Mouse (Mus musculus) Patski (cell line): ENCODE measurements around the gene Dnah6. TPM values are rescaled to one million over a fixed set of nuclear protein-coding genes. Genes with fewer than 3 reads are reported as not detected.

Experiments
- ATAC-seq: fragments of 100-300 bp; one replicate; pipeline ENCODE4 v1.8.0; 2021
- CTCF ChIA-PET: fragments of 350-600 bp; sonication (Branson Sonifier 250); formaldehyde crosslinking; loops from one replicate; lab custom pipeline; 2022; ENCODE audit warnings: inconsistent platforms; lab: Charles Lee
- POLR2A ChIA-PET: fragments of 350-600 bp; sonication (Branson Sonifier 250); formaldehyde crosslinking; loops from one replicate; lab custom pipeline; 2022; ENCODE audit warnings: antibody characterized with exemption, inconsistent platforms; lab: Charles Lee
- DNase-seq: peaks from one replicate; pipeline ENCODE4 v3.0.0-alpha.2; 2011; ENCODE audit warnings: low read depth, low spot score
- H3K27me3 ChIP-seq: fragments of 371-371 bp; one replicate; pipeline ENCODE4 v1.5.1; 2021
- CTCF ChIP-seq: fragments of 100-300 bp; IDR thresholded peaks from one replicate; pipeline ENCODE4 v1.5.1; 2021
- in situ Hi-C: fragments of 300-500 bp; cut with MboI; formaldehyde crosslinking; loops from 3 replicates; pipeline ENCODE4 v1.11.1; 2018; ENCODE audit warnings: low pct_unique_long_range_greater_than_20kb, mixed read lengths
- polyA plus RNA-seq: library from polyadenylated mRNA; unstranded; gene quantifications from one replicate; pipeline ENCODE4 v1.2.3, GENCODE M21; 2021

The Dnah6 gene
- polyA plus RNA-seq, 1 experiment from 2014 or later, result 0.01 TPM

- DNase-seq, result no peak
- peak; percentile 31 for TF ChIP-seq CTCF
- no peak for ATAC-seq
- in situ Hi-C loops, result no loop called here
- ChIA-PET CTCF (interaction anchor here (1.2 to 1.8 kb wide), 2 partner anchors 8 to 33 kb away, joined by 3 read pairs; no protein-coding TSS in a partner anchor), POLR2A (no interaction called here)
- H3K27me3 ChIP-seq, result no peaks in the 10 kb centered on the region
These were observed 16.5 kb downstream of the Dnah6 start for GRCm38 (mm10) chr6:73204937-73205336.

GRCm38 (mm10) chr6:73203724-73204123, 17.7 kb downstream of the Dnah6 start:
- in situ Hi-C loops, result no loop called here
- H3K27me3 ChIP-seq, result no peaks in the 10 kb centered on the region
- POLR2A ChIA-PET, result no interaction called here
- ATAC-seq (no peak), DNase-seq (no peak)
- CTCF ChIA-PET, result interaction anchor here (1.0 to 1.2 kb wide), 2 partner anchors 9 to 31 kb away, joined by 3 to 4 read pairs; no protein-coding TSS in a partner anchor
- TF ChIP-seq CTCF, result no peak

- no peak for TF ChIP-seq CTCF
These were observed 26.2 kb downstream of the Dnah6 start for GRCm38 (mm10) chr6:73195291-73195690.

GRCm38 (mm10) chr6:73190756-73191155, 30.7 kb downstream of the Dnah6 start:
- ChIA-PET CTCF (interaction anchor here (1.0 kb wide), 1 partner anchor 12 kb away, joined by 3 read pairs; no protein-coding TSS in a partner anchor), POLR2A (no interaction called here)
- in situ Hi-C loops, result no loop called here
- ATAC-seq, result no peak
- TF ChIP-seq CTCF, result no peak
- DNase-seq, result no peak
- H3K27me3 ChIP-seq, result peaks cover 3% of the 10 kb centered on the region

More at GRCm38 (mm10) chr6:73195291-73195690, 26.2 kb downstream of the Dnah6 start:
- in situ Hi-C loops, result no loop called here
- ChIA-PET CTCF (interaction anchor here (1.1 to 1.4 kb wide), 2 partner anchors 9 to 11 kb away, joined by 4 read pairs; no protein-coding TSS in a partner anchor), POLR2A (no interaction called here)
- ATAC-seq, result no peak
- DNase-seq, result no peak
- no peaks in the 10 kb centered on the region for H3K27me3 ChIP-seq

GRCm38 (mm10) chr6:73184276-73184675, 37.2 kb downstream of the Dnah6 start:
- in situ Hi-C loops, result no loop called here

GRCm38 (mm10) chr6:73182987-73183386, 38.5 kb downstream of the Dnah6 start:
- DNase-seq (no peak), ATAC-seq (no peak)
- peaks cover 5% of the 10 kb centered on the region for H3K27me3 ChIP-seq
- in situ Hi-C loops, result no loop called here
- ChIA-PET POLR2A (no interaction called here), CTCF (no interaction called here)
- TF ChIP-seq CTCF, result no peak

More at GRCm38 (mm10) chr6:73184276-73184675, 37.2 kb downstream of the Dnah6 start:
- no peak for TF ChIP-seq CTCF
- no peaks in the 10 kb centered on the region for H3K27me3 ChIP-seq
- ChIA-PET CTCF (no interaction called here), POLR2A (no interaction called here)
- no peak for ATAC-seq
- DNase-seq, result no peak

GRCm38 (mm10) chr6:73182410-73182809, 39.0 kb downstream of the Dnah6 start:
- DNase-seq, result no peak
- ATAC-seq, result no peak
- no peak for TF ChIP-seq CTCF
- H3K27me3 ChIP-seq, result peaks cover 5% of the 10 kb centered on the region
- CTCF ChIA-PET, result no interaction called here
- in situ Hi-C loops, result no loop called here
- POLR2A ChIA-PET, result no interaction called here

GRCm38 (mm10) chr6:73182006-73182405, 39.4 kb downstream of the Dnah6 start:
- no peak for DNase-seq
- peaks cover 5% of the 10 kb centered on the region for H3K27me3 ChIP-seq
- in situ Hi-C loops, result no loop called here
- no peak for ATAC-seq
- ChIA-PET CTCF (no interaction called here), POLR2A (no interaction called here)
- TF ChIP-seq CTCF, result no peak

GRCm38 (mm10) chr6:73175156-73175555, 46.3 kb downstream of the Dnah6 start:
- POLR2A ChIA-PET, result interaction anchor here (0.7 kb wide), 1 partner anchor 31 kb away, joined by 5 read pairs; no protein-coding TSS in a partner anchor
- CTCF ChIA-PET, result no interaction called here
- no peak for TF ChIP-seq CTCF
- peaks cover 5% of the 10 kb centered on the region for H3K27me3 ChIP-seq
- in situ Hi-C loops, result no loop called here
- ATAC-seq (no peak), DNase-seq (no peak)

- H3K27me3 ChIP-seq, result peaks cover 5% of the 10 kb centered on the region
- no peak for DNase-seq
- CTCF ChIA-PET, result interaction anchor here (1.2 kb wide), 1 partner anchor 18 kb away, joined by 4 read pairs; no protein-coding TSS in a partner anchor
- POLR2A ChIA-PET, result no interaction called here
- no peak for ATAC-seq
- in situ Hi-C loops, result loop anchor here (5.0 kb wide), 1 partner anchor 55 kb away; the partner anchor contains the start of gene Dnah6
- TF ChIP-seq CTCF, result no peak
These were observed 54.2 kb downstream of the Dnah6 start for GRCm38 (mm10) chr6:73167230-73167629.

- no peaks in the 10 kb centered on the region for H3K27me3 ChIP-seq
- TF ChIP-seq CTCF, result no peak
- CTCF ChIA-PET, result no interaction called here
- no peak for DNase-seq
- no peak for ATAC-seq
- POLR2A ChIA-PET, result no interaction called here
- in situ Hi-C loops, result no loop called here
These were observed 58.5 kb downstream of the Dnah6 start for GRCm38 (mm10) chr6:73162958-73163357.

GRCm38 (mm10) chr6:73161338-73161737, 60.1 kb downstream of the Dnah6 start:
- TF ChIP-seq CTCF, result no peak
- in situ Hi-C loops, result no loop called here
- DNase-seq (no peak), ATAC-seq (no peak)
- H3K27me3 ChIP-seq, result no peaks in the 10 kb centered on the region
- ChIA-PET CTCF (interaction anchor here (1.1 kb wide), 1 partner anchor 226 kb away, joined by 3 read pairs; no protein-coding TSS in a partner anchor), POLR2A (interaction anchor here (0.6 to 0.7 kb wide), 2 partner anchors 10 to 86 kb away, joined by 4 to 5 read pairs; no protein-coding TSS in a partner anchor)
